Mouse (Mus musculus) stomach, embryonic 16.5 days (tissue): ENCODE data around the gene Fcor. TPM values are rescaled to one million over a fixed set of nuclear protein-coding genes. Genes with fewer than 3 reads are reported as not detected.

ENCODE experiments used
- ATAC-seq: fragments of 200-750 bp; cut with Nextera tagmentation; 2 replicates; pipeline ENCODE4 v1.8.0; 2017; ENCODE audit warnings: moderate number of reproducible peaks, moderate TSS enrichment; ENCODE audit not compliant: insufficient read depth, low FRiP score
- H3K27ac ChIP-seq: fragments of 300-500 bp; sonication (generic); 2 replicates; pipeline ENCODE4 v1.5.1; 2014; ENCODE audit warnings: low read length
- H3K27me3 ChIP-seq: fragments of 300-500 bp; sonication (generic); 2 replicates; pipeline ENCODE4 v1.6.1; 2014; ENCODE audit warnings: low read length, control low read depth, mixed read lengths; ENCODE audit not compliant: control insufficient read depth, insufficient read depth
- H3K36me3 ChIP-seq: fragments of 300-500 bp; sonication (generic); 2 replicates; pipeline ENCODE4 v1.6.1; 2014; ENCODE audit warnings: low read length; ENCODE audit not compliant: control insufficient read depth, insufficient read depth
- H3K4me1 ChIP-seq: fragments of 300-500 bp; sonication (generic); 2 replicates; pipeline ENCODE4 v1.6.1; 2014; ENCODE audit warnings: low read length, control low read depth, mixed read lengths; ENCODE audit not compliant: control insufficient read depth, insufficient read depth
- H3K4me2 ChIP-seq: fragments of 300-500 bp; sonication (generic); 2 replicates; pipeline ENCODE4 v1.6.1; 2014; ENCODE audit warnings: low read depth, low read length, mixed read lengths
- H3K4me3 ChIP-seq: fragments of 300-500 bp; sonication (generic); replicated peaks from 2 replicates; pipeline ENCODE4 v1.5.1; 2014; ENCODE audit warnings: mild to moderate bottlenecking, low read length
- H3K9ac ChIP-seq: fragments of 300-500 bp; sonication (generic); 2 replicates; pipeline ENCODE4 v1.6.1; 2014; ENCODE audit warnings: low read length
- H3K9me3 ChIP-seq: fragments of 300-500 bp; sonication (generic); replicated peaks from 2 replicates; pipeline ENCODE4 v1.6.1; 2016; ENCODE audit warnings: low read length, control low read depth; ENCODE audit not compliant: control insufficient read depth
- WGBS: fragments of 180-500 bp; shearing (Covaris S2); extraction: QIAGEN DNeasy Blood & Tissue Kit; methylation state at CpG from one replicate; pipeline ENCODE4 v1.1.7; 2014; 5-methylcytosine and 5-hydroxymethylcytosine counted together
- polyA plus RNA-seq: library from polyadenylated mRNA; unstranded; fragments of >200 nt; fragmentation: Nextera tagmentation; extraction: Ambion mirVana; gene quantifications from 2 replicates; pipeline ENCODE4 v1.2.1, GENCODE M21; 2015

Fcor gene
- polyA plus RNA-seq, 1 experiment from 2014 or later = 9.5 TPM

GRCm38 (mm10) chr8:3679236-3679635, 7.1 kb upstream of the Fcor start:
- no peak for ATAC-seq
- 92% methylated on average over 23 of the region's 23 CpGs for WGBS
- H3K9ac ChIP-seq = no peak overlapping the region

GRCm38 (mm10) chr8:3678831-3679230, 6.7 kb upstream of the Fcor start:
- Histone ChIP-seq H3K27me3 (no peaks in the 10 kb centered on the region), H3K4me3 (no peak overlapping the region), H3K27ac (no peak overlapping the region), H3K4me1 (peaks cover 11% of the 10 kb centered on the region), H3K4me2 (no peak overlapping the region), H3K9ac (no peak overlapping the region), H3K9me3 (no peaks in the 10 kb centered on the region), H3K36me3 (peaks cover 25% of the 10 kb centered on the region)
- 93% methylated on average over 23 of the region's 23 CpGs for WGBS
- no peak for ATAC-seq

More at GRCm38 (mm10) chr8:3679236-3679635, 7.1 kb upstream of the Fcor start:
- H3K4me2 ChIP-seq = no peak overlapping the region
- peaks cover 25% of the 10 kb centered on the region for H3K36me3 ChIP-seq
- H3K4me3 ChIP-seq = no peak overlapping the region
- H3K4me1 ChIP-seq = peaks cover 11% of the 10 kb centered on the region
- H3K27me3 ChIP-seq = no peaks in the 10 kb centered on the region
- no peaks in the 10 kb centered on the region for H3K9me3 ChIP-seq
- H3K27ac ChIP-seq = no peak overlapping the region

- Histone ChIP-seq H3K4me1 (peaks cover 11% of the 10 kb centered on the region), H3K27ac (peak overlapping the region; percentile 90), H3K4me3 (peak overlapping the region; percentile 99), H3K9ac (peak overlapping the region; percentile 88), H3K4me2 (peak overlapping the region; percentile 82), H3K36me3 (peaks cover 25% of the 10 kb centered on the region), H3K9me3 (no peaks in the 10 kb centered on the region), H3K27me3 (no peaks in the 10 kb centered on the region)
- 2% methylated on average over 15 of the region's 15 CpGs for WGBS
- no peak for ATAC-seq
Measured at GRCm38 (mm10) chr8:3676993-3677579, 4.9 kb upstream of the Fcor start.

- Histone ChIP-seq H3K9ac (peak within 1 kb of the TSS; percentile 88), H3K4me1 (peaks cover 11% of the 10 kb centered on the region), H3K4me2 (peak within 1 kb of the TSS; percentile 82), H3K27me3 (no peaks in the 10 kb centered on the region), H3K4me3 (peak within 1 kb of the TSS; percentile 99), H3K36me3 (peaks cover 24% of the 10 kb centered on the region), H3K27ac (peak within 1 kb of the TSS; percentile 90), H3K9me3 (no peaks in the 10 kb centered on the region)
- peak; percentile 92 for ATAC-seq
- 1% methylated on average over 61 of the region's 61 CpGs for WGBS
Measured at GRCm38 (mm10) chr8:3676131-3676992, 4.2 kb upstream of the Fcor start, which contains the start of gene Trappc5. Gene Trappc5 (plus strand): TSS chr8:3676299.

GRCm38 (mm10) chr8:3674671-3675070, 2.5 kb upstream of the Fcor start:
- H3K9ac ChIP-seq = no peak overlapping the region
- no peaks in the 10 kb centered on the region for H3K9me3 ChIP-seq
- ATAC-seq = no peak
- no peak overlapping the region for H3K4me2 ChIP-seq
- H3K27ac ChIP-seq = no peak overlapping the region
- peaks cover 11% of the 10 kb centered on the region for H3K4me1 ChIP-seq
- WGBS = 52% methylated on average over 3 of the region's 3 CpGs
- H3K27me3 ChIP-seq = no peaks in the 10 kb centered on the region
- H3K36me3 ChIP-seq = peaks cover 9% of the 10 kb centered on the region
- H3K4me3 ChIP-seq = no peak overlapping the region

GRCm38 (mm10) chr8:3670388-3670787, 1.8 kb downstream of the Fcor start:
- Histone ChIP-seq H3K4me1 (no peaks in the 10 kb centered on the region), H3K9ac (no peak overlapping the region), H3K27me3 (no peaks in the 10 kb centered on the region), H3K36me3 (no peaks in the 10 kb centered on the region), H3K27ac (no peak overlapping the region), H3K4me3 (no peak overlapping the region), H3K9me3 (no peaks in the 10 kb centered on the region), H3K4me2 (no peak overlapping the region)
- ATAC-seq = no peak
- WGBS = 87% methylated on average over 2 of the region's 2 CpGs

- H3K4me2 ChIP-seq = no peak within 1 kb of the TSS
- no peaks in the 10 kb centered on the region for H3K36me3 ChIP-seq
- no peak for ATAC-seq
- H3K4me3 ChIP-seq = no peak within 1 kb of the TSS
- no peak within 1 kb of the TSS for H3K9ac ChIP-seq
- H3K27ac ChIP-seq = no peak within 1 kb of the TSS
- no peaks in the 10 kb centered on the region for H3K4me1 ChIP-seq
- no peaks in the 10 kb centered on the region for H3K27me3 ChIP-seq
- H3K9me3 ChIP-seq = no peaks in the 10 kb centered on the region
- WGBS = 69% methylated on average over 6 of the region's 6 CpGs
Measured at GRCm38 (mm10) chr8:3665507-3665906, 6.7 kb downstream of the Fcor start, which contains the start of gene Mcemp1. Gene Mcemp1 (plus strand): TSS chr8:3665754.

DNA sequence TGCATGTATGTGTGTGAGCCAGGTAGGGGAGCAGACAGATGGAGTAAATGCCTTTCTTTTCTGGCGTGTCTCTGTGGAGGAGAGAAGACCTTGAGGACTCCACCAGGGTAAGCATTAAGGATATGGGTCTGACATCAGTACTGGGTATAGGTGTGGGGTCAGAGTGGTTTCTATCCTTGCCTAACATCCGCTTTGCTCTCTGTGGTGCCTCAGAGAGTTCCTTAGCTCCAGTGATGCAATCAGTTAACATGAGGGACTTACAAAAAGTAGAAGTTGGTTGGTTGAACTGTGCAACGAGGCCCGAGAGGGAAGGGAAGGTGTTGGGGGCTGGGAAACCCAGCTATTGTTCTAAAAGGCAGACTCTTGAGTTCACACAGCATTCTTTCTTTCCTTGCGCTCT, 7.8 kb downstream of the Fcor start:
- WGBS = 55% methylated on average over 5 of the region's 5 CpGs
- Histone ChIP-seq H3K4me2 (no peak overlapping the region), H3K36me3 (no peaks in the 10 kb centered on the region), H3K27ac (no peak overlapping the region), H3K9me3 (no peaks in the 10 kb centered on the region), H3K4me1 (no peaks in the 10 kb centered on the region), H3K9ac (no peak overlapping the region), H3K27me3 (no peaks in the 10 kb centered on the region), H3K4me3 (no peak overlapping the region)
- no peak for ATAC-seq

DNA sequence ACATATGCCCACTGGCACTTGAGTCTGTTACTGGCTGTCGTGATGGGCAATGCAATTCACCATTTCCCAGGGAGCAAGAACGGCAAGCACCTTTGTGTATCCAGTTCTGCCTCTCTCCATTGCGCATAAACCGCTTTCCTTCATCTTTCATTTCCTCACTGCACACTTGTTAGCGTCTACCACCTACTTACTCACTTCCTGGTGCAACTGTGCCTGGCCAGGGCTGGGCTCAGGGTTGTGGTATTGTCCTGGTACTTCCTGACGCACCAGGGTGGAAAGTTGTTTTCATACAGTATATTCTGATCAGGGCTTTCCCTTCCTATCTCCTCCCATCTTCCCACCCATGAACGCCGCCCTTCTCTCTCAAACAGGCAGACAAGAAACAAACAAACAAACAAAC, 11.3 kb downstream of the Fcor start:
- WGBS = 78% methylated on average over 8 of the region's 8 CpGs

More for the DNA sequence above, 11.3 kb downstream of the Fcor start:
- Histone ChIP-seq H3K4me2 (no peak overlapping the region), H3K9me3 (no peaks in the 10 kb centered on the region), H3K4me3 (no peak overlapping the region), H3K27me3 (no peaks in the 10 kb centered on the region), H3K27ac (no peak overlapping the region), H3K9ac (no peak overlapping the region), H3K36me3 (no peaks in the 10 kb centered on the region), H3K4me1 (no peaks in the 10 kb centered on the region)
- no peak for ATAC-seq
